Mouse (Mus musculus) mammary gland, adult 2 months (tissue): ENCODE measurements around the gene Golgb1. TPM values are rescaled to one million over a fixed set of nuclear protein-coding genes. Genes with fewer than 3 reads are reported as not detected.

Source experiments
- polyA plus RNA-seq: library from polyadenylated mRNA; depleted of rRNA; stranded (reverse); fragments of >200 nt; gene quantifications from 2 replicates; pipeline ENCODE4 v1.2.3, GENCODE M21; 2012; ENCODE audit warnings: low replicate concordance; rRNA removed

Golgb1 gene
- 50.0 and 67.0 TPM in 2 replicates for polyA plus RNA-seq

DNA sequence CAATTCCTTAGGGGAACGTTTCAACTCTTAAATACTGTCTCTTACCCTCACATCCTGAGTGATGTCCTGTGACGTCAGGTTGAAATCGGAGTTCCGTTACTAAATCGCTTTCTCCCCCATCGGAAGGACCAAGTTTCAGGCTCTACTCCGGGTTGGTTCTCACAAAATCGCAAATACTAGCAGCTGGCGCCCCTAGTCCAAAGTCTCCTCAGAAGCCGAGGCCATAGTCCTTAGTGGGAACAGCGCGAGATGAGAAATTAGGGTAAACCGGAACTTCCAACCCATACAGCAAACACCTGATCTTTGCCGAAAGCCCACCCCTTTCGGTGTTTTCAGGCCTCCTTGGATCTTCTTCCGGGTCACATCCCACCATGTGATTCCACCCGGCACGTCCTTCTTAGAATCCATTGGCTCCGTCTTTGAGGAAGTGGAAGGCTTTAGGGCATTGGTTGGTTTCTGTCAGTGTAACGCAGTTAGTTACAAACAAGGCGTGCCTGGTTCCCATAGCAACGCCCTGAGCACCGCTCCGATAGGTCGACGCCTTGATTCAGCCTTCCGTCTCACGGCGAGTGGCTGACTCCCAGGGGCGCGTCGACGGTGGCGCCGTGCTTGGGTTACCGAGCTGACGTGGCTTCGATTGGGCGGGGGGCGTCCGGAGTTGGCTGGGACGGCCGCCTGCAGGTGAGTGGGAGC, at the start of gene Golgb1, which contains the start of gene Eaf2:
Gene Golgb1 (plus strand): TSS at position 558 of the 693 bp plus-strand sequence.
Gene Eaf2 (minus strand): TSS at position 421 of the 693 bp plus-strand sequence.

GRCm38 (mm10) chr16:36828054-36828786, 46.7 kb upstream of the Golgb1 start, which contains the start of gene Iqcb1:
Gene Iqcb1 (plus strand): TSS chr16:36828385.

GRCm38 (mm10) chr16:36934841-36935620, 60.1 kb downstream of the Golgb1 start, which contains the start of gene Hcls1:
Gene Hcls1 (plus strand): TSS chr16:36934983.

Other genes with a start within 250 kb of the Golgb1 start
- 5.0 and 11.0 TPM in 2 replicates for gene Cd86, start 209.1 kb upstream of the Golgb1 start, polyA plus RNA-seq
- gene Ildr1, start 181.2 kb upstream of the Golgb1 start, polyA plus RNA-seq: 9.0 and 13.6 TPM in 2 replicates
- 1.1 and 3.7 TPM in 2 replicates for gene Slc15a2, start 90.2 kb upstream of the Golgb1 start, polyA plus RNA-seq
- 1.6 and 2.3 TPM in 2 replicates for gene Iqcb1, start 46.8 kb upstream of the Golgb1 start, polyA plus RNA-seq
- 0.43 and 1.0 TPM in 2 replicates for gene Eaf2, start 137 bp upstream of the Golgb1 start, polyA plus RNA-seq
- 30.6 and 44.4 TPM in 2 replicates for gene Hcls1, start 59.8 kb downstream of the Golgb1 start, polyA plus RNA-seq
- gene Fbxo40, start 115.3 kb downstream of the Golgb1 start, polyA plus RNA-seq: 0.06 and 20.0 TPM in 2 replicates
- 0.17 and 0.34 TPM in 2 replicates for gene Polq, start 136.6 kb downstream of the Golgb1 start, polyA plus RNA-seq